Mouse (Mus musculus): ENCODE results near the gene Rpusd3.

The Rpusd3 gene

DNA sequence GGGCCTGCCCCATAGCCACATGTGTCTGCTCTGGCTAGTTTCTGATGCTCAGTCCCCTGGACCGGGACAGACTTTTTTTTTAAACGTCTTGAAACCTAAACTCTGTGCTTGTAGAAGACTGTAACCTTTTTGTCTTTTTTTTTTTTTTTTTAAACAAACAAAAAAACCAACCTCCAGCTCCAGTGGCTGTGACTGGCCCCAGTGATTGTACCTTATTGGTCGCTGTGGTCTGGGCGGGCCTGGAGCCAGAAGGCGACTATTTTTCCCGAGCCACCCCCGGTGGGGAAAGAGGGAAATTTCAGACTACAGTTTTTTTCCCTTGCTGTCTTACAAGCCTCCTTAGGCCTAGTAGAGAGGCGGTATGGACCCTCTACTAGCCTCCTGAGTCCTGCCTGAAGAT lies 30.2 kb downstream of the Rpusd3 start, which contains the start of gene Ttll3:
Gene Ttll3 (plus strand): TSS at position 301 of the 400 bp plus-strand sequence.
- DNase-seq (ENCODE audit: extremely low spot score, low read depth, low spot score) = no peak

DNA sequence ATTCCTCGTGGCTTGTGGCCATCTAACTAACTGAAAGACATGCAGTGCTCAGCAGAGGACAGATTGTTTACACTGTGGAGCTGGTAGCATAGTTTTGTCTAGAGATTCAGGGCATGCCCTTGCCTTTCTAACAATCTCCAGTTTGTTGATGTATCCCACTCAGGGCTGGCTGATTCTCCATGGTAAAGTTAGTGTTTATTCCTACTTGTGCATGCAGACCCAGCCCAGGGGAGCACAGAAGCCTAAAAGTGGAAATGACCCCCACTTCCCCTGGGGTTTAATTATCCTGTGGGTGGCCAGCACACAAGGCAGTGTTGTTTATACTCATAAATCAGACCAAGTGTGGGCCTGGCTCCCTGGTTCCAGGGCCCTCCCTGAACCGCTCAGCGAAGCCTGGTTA lies 33.1 kb downstream of the Rpusd3 start:
- DNase-seq (ENCODE audit: extremely low spot score, low read depth, low spot score) = no peak

- no peak for DNase-seq (ENCODE audit: extremely low spot score, low read depth, low spot score)
Measured at GRCm38 (mm10) chr6:113385160-113385714, 33.9 kb downstream of the Rpusd3 start.

DNA sequence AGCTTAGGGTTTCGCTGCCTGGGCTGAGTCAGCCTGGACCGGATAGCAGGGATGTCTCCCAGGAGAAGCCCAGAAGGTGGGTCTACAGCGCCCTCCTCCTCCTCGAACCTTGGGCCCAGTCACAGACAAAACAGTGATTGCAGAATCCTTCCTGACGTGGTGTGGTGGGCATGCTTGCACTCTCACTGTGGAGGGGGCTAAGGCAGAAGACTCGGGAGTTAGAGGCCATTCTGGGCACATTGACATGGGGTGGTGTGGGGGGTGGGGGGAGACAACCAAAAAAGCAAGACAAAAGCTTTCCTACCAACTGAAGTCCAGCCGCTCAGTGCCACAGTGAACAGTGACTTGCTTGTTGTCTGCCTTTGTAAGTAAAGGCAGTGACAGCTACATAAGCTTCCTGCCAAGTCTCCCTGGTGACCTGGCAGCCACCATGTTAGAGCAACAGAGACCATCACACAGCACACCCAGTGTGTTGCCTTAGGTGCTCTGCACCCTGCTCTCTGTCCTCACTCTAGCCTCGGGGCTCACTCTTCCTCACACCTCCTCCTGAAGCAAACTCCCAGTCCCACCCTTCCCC lies 34.7 kb downstream of the Rpusd3 start:
- DNase-seq (ENCODE audit: extremely low spot score, low read depth, low spot score) = no peak

DNA sequence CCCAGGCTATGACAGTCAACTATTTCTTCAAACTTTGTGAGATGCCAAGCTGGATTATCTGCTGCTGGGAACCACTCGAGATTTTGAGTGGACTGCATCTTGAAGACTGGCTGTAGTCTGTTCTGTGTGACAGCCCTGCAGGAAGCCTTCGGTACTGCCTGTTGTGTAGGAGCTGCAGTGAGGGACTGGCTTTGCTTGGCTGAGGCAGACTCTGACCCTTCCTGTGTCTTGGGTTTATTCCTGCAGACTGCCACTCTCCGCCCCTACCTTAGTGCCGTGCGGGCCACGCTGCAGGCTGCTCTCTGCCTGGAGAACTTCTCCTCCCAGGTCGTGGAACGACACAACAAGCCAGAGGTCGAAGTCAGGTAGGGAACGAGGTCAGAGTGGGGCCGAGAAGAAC lies 38.7 kb downstream of the Rpusd3 start:
- DNase-seq (ENCODE audit: extremely low spot score, low read depth, low spot score) = no peak

GRCm38 (mm10) chr6:113379246-113379645 lies 39.9 kb downstream of the Rpusd3 start:
- no peak for DNase-seq (ENCODE audit: extremely low spot score, low read depth, low spot score)

GRCm38 (mm10) chr6:113377496-113378385 lies 41.4 kb downstream of the Rpusd3 start, which contains the start of the genes Tada3 and Arpc4:
TSS of gene Tada3 (minus strand) at chr6:113377883.
TSS of gene Arpc4 (plus strand) at chr6:113378115.
- peak; percentile 95 for DNase-seq (ENCODE audit: extremely low spot score, low read depth, low spot score)

GRCm38 (mm10) chr6:113377172-113377495 lies 42.0 kb downstream of the Rpusd3 start:
- peak; percentile 6 for DNase-seq (ENCODE audit: extremely low spot score, low read depth, low spot score)

- no peak for DNase-seq (ENCODE audit: extremely low spot score, low read depth, low spot score)
Measured at GRCm38 (mm10) chr6:113373491-113373890, 45.6 kb downstream of the Rpusd3 start.

GRCm38 (mm10) chr6:113370194-113370929 lies 48.8 kb downstream of the Rpusd3 start:
- no peak for DNase-seq (ENCODE audit: extremely low spot score, low read depth, low spot score)

DNA sequence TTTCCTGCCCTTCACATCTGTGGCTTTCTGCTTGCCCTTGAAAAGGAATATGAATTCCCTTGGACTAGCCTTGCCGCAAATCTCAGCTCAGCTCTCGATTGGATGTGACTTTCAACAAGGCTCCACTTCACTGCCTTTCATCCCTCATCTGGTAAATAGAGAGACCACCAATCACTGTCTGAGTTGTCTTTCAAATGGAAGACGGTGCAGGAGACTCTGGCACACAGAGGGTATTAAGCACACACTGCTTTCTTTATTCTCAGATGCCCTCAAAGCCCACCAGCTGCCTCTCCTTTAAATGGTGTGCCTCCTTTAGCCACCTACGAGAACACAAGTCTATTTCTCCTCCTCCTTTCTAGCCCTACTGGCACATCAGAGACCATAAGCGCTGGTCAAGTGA lies 50.6 kb downstream of the Rpusd3 start:
- DNase-seq (ENCODE audit: extremely low spot score, low read depth, low spot score) = no peak

DNA sequence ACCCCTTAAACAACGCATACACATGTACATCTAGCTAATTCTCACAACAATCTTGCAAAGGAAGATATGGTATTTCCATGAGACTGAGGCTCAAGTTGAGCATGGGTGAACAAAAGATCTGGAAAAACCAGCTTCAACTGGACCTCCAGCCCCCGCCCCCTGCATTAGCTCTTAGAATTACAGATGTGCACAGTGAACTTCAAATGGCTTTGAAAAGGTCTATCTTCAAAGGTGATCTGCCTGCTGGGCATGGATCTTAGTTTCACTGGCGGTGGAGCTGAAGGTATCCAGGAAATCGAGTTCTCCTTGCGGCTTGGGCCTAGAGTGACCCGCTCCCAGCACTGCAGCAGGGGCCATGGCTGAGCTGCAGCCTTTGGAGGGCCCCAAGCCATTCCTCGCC lies 51.0 kb downstream of the Rpusd3 start:
- DNase-seq (ENCODE audit: extremely low spot score, low read depth, low spot score) = no peak

DNA sequence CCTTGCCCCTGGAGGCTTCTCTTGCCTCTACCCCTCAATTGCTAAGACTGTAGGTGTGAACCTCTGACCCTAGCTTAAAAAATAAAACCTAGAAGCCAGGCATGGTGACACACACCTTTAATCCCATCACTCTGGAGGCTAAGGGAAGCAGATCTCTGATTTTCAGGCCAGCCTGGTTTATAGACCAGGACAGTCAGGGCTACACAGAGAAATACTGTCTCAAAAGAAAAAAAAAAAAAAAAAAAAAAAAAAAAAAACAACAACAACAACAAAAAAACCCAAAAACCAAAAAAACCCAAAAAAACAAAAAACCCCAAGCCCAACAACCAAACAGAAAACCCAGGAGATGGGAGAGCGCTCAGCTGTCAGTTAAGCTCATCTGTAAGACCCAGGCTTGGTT lies 51.6 kb downstream of the Rpusd3 start:
- DNase-seq (ENCODE audit: extremely low spot score, low read depth, low spot score) = no peak

- DNase-seq (ENCODE audit: extremely low spot score, low read depth, low spot score) = no peak
Measured at GRCm38 (mm10) chr6:113366639-113367038, 52.5 kb downstream of the Rpusd3 start.
